Mouse (Mus musculus): ENCODE measurements at regions not wholly inside any gene's neighbourhood (a gene's known extent, or its start where the extent isn't known, plus 50 kb on each side); places are given as distances from the start of the nearest gene placed in this dataset.

- no peak for TF ChIP-seq POLR2A (IDR thresholded peaks at IDR 0.05; ENCODE audit: low read depth, low read length)
- TF ChIP-seq CTCF (IDR thresholded peaks at IDR 0.05; ENCODE audit: extremely low read depth, insufficient read depth, insufficient read length, insufficient replicate concordance) = no peak
- no peaks in the 10 kb centered on the region for H3K36me3 ChIP-seq (ENCODE audit: control insufficient read depth, insufficient read depth, low read length)
- no peak for DNase-seq (ENCODE audit: low read depth in 1 of 2, low spot score in 2 of 2)
- H3K4me3 ChIP-seq (ENCODE audit: extremely low read depth, insufficient read depth, insufficient read length) = no peak overlapping the region
- no peaks in the 10 kb centered on the region for H3K27me3 ChIP-seq (ENCODE audit: control insufficient read depth, insufficient read depth, low read length)
- 82% methylated on average over 4 of the region's 4 CpGs for WGBS
- no peak overlapping the region for H3K27ac ChIP-seq (ENCODE audit: insufficient read depth, low read length)
- no peaks in the 10 kb centered on the region for H3K4me1 ChIP-seq (ENCODE audit: control insufficient read depth, insufficient read depth, insufficient read length)
Observed at GRCm38 (mm10) chr13:97581380-97581779, 179.1 kb downstream of the Gm10260 start.

- 79% methylated on average over 3 of the region's 3 CpGs for WGBS
- Histone ChIP-seq H3K4me3 (ENCODE audit: extremely low read depth, insufficient read depth, insufficient read length) (no peak overlapping the region), H3K4me1 (ENCODE audit: control insufficient read depth, insufficient read depth, insufficient read length) (no peaks in the 10 kb centered on the region), H3K27me3 (ENCODE audit: control insufficient read depth, insufficient read depth, low read length) (no peaks in the 10 kb centered on the region), H3K27ac (ENCODE audit: insufficient read depth, low read length) (no peak overlapping the region), H3K36me3 (ENCODE audit: control insufficient read depth, insufficient read depth, low read length) (no peaks in the 10 kb centered on the region)
- no peak for DNase-seq (ENCODE audit: low read depth in 1 of 2, low spot score in 2 of 2)
- no peak for TF ChIP-seq POLR2A (IDR thresholded peaks at IDR 0.05; ENCODE audit: low read depth, low read length)
- no peak for TF ChIP-seq CTCF (IDR thresholded peaks at IDR 0.05; ENCODE audit: extremely low read depth, insufficient read depth, insufficient read length, insufficient replicate concordance)
Observed at GRCm38 (mm10) chr13:97580241-97580874, 180.1 kb downstream of the Gm10260 start.

- H3K27me3 ChIP-seq (ENCODE audit: control insufficient read depth, insufficient read depth, low read length) = no peaks in the 10 kb centered on the region
- WGBS = 54% methylated on average over 5 of the region's 5 CpGs
- no peaks in the 10 kb centered on the region for H3K4me1 ChIP-seq (ENCODE audit: control insufficient read depth, insufficient read depth, insufficient read length)
- H3K36me3 ChIP-seq (ENCODE audit: control insufficient read depth, insufficient read depth, low read length) = no peaks in the 10 kb centered on the region
- no peak for DNase-seq (ENCODE audit: low read depth in 1 of 2, low spot score in 2 of 2)
- no peak overlapping the region for H3K27ac ChIP-seq (ENCODE audit: insufficient read depth, low read length)
- no peak overlapping the region for H3K4me3 ChIP-seq (ENCODE audit: extremely low read depth, insufficient read depth, insufficient read length)
- no peak for TF ChIP-seq CTCF (IDR thresholded peaks at IDR 0.05; ENCODE audit: extremely low read depth, insufficient read depth, insufficient read length, insufficient replicate concordance)
- no peak for TF ChIP-seq POLR2A (IDR thresholded peaks at IDR 0.05; ENCODE audit: low read depth, low read length)
Observed at GRCm38 (mm10) chr13:97578595-97578994, 181.8 kb downstream of the Gm10260 start.

- no peak overlapping the region for H3K4me3 ChIP-seq (ENCODE audit: extremely low read depth, insufficient read depth, insufficient read length)
- no peak overlapping the region for H3K27ac ChIP-seq (ENCODE audit: insufficient read depth, low read length)
- DNase-seq (ENCODE audit: low read depth in 1 of 2, low spot score in 2 of 2) = no peak
- TF ChIP-seq POLR2A (IDR thresholded peaks at IDR 0.05; ENCODE audit: low read depth, low read length) = no peak
- TF ChIP-seq CTCF (IDR thresholded peaks at IDR 0.05; ENCODE audit: extremely low read depth, insufficient read depth, insufficient read length, insufficient replicate concordance) = no peak
- 90% methylated on average over 9 of the region's 9 CpGs for WGBS
- H3K27me3 ChIP-seq (ENCODE audit: control insufficient read depth, insufficient read depth, low read length) = no peaks in the 10 kb centered on the region
- H3K36me3 ChIP-seq (ENCODE audit: control insufficient read depth, insufficient read depth, low read length) = no peaks in the 10 kb centered on the region
- H3K4me1 ChIP-seq (ENCODE audit: control insufficient read depth, insufficient read depth, insufficient read length) = no peaks in the 10 kb centered on the region
Observed at GRCm38 (mm10) chr13:97577081-97577785, 183.2 kb downstream of the Gm10260 start.

- DNase-seq (ENCODE audit: low read depth in 1 of 2, low spot score in 2 of 2) = no peak
- no peaks in the 10 kb centered on the region for H3K27me3 ChIP-seq (ENCODE audit: control insufficient read depth, insufficient read depth, low read length)
- TF ChIP-seq CTCF (IDR thresholded peaks at IDR 0.05; ENCODE audit: extremely low read depth, insufficient read depth, insufficient read length, insufficient replicate concordance) = no peak
- no peak for TF ChIP-seq POLR2A (IDR thresholded peaks at IDR 0.05; ENCODE audit: low read depth, low read length)
- no peak overlapping the region for H3K27ac ChIP-seq (ENCODE audit: insufficient read depth, low read length)
- peaks cover 3% of the 10 kb centered on the region; the same call in 1 of the 2 replicates for H3K4me1 ChIP-seq (ENCODE audit: control insufficient read depth, insufficient read depth, insufficient read length)
- no peak overlapping the region for H3K4me3 ChIP-seq (ENCODE audit: extremely low read depth, insufficient read depth, insufficient read length)
- 83% methylated on average over 3 of the region's 3 CpGs for WGBS
- no peaks in the 10 kb centered on the region for H3K36me3 ChIP-seq (ENCODE audit: control insufficient read depth, insufficient read depth, low read length)
Observed at GRCm38 (mm10) chr13:97573601-97574000, 186.8 kb downstream of the Gm10260 start.

- 79% methylated on average over 3 of the region's 3 CpGs for WGBS
- no peaks in the 10 kb centered on the region for H3K36me3 ChIP-seq (ENCODE audit: control insufficient read depth, insufficient read depth, low read length)
Observed at GRCm38 (mm10) chr13:97572352-97572751, 188.1 kb downstream of the Gm10260 start.

GRCm38 (mm10) chr13:97570009-97570408, 190.4 kb downstream of the Gm10260 start:
- no peak for DNase-seq (ENCODE audit: low read depth in 1 of 2, low spot score in 2 of 2)
- Histone ChIP-seq H3K4me1 (ENCODE audit: control insufficient read depth, insufficient read depth, insufficient read length) (peaks cover 3% of the 10 kb centered on the region; the same call in 1 of the 2 replicates), H3K36me3 (ENCODE audit: control insufficient read depth, insufficient read depth, low read length) (no peaks in the 10 kb centered on the region), H3K4me3 (ENCODE audit: extremely low read depth, insufficient read depth, insufficient read length) (no peak overlapping the region), H3K27me3 (ENCODE audit: control insufficient read depth, insufficient read depth, low read length) (no peaks in the 10 kb centered on the region), H3K27ac (ENCODE audit: insufficient read depth, low read length) (0 out of 2 replicates have a peak overlapping the region, but pooled peaks have one; percentile 2)
- WGBS = 17% methylated on average over 1 of the region's 1 CpGs
- TF ChIP-seq POLR2A (IDR thresholded peaks at IDR 0.05; ENCODE audit: low read depth, low read length) = no peak
- TF ChIP-seq CTCF (IDR thresholded peaks at IDR 0.05; ENCODE audit: extremely low read depth, insufficient read depth, insufficient read length, insufficient replicate concordance) = no peak

More at GRCm38 (mm10) chr13:97572352-97572751, 188.1 kb downstream of the Gm10260 start:
- Histone ChIP-seq H3K4me3 (ENCODE audit: extremely low read depth, insufficient read depth, insufficient read length) (no peak overlapping the region), H3K27me3 (ENCODE audit: control insufficient read depth, insufficient read depth, low read length) (no peaks in the 10 kb centered on the region), H3K27ac (ENCODE audit: insufficient read depth, low read length) (no peak overlapping the region), H3K4me1 (ENCODE audit: control insufficient read depth, insufficient read depth, insufficient read length) (peaks cover 3% of the 10 kb centered on the region; the same call in 1 of the 2 replicates)
- TF ChIP-seq POLR2A (IDR thresholded peaks at IDR 0.05; ENCODE audit: low read depth, low read length) (no peak), CTCF (IDR thresholded peaks at IDR 0.05; ENCODE audit: extremely low read depth, insufficient read depth, insufficient read length, insufficient replicate concordance) (no peak)
- no peak for DNase-seq (ENCODE audit: low read depth in 1 of 2, low spot score in 2 of 2)
